Mouse (Mus musculus): Measurements from ENCODE around the gene Kitl. TPM values are rescaled to one million over a fixed set of nuclear protein-coding genes. Genes with fewer than 3 reads are reported as not detected.

The Kitl gene
- total RNA-seq, 2 experiments from 2014 or later = 21.4 to 21.6 TPM

- DNase-seq (ENCODE audit: low spot score in 2 of 2) = no peak
- no peak overlapping the region for H3K27ac ChIP-seq
- no peak overlapping the region for H3K4me3 ChIP-seq
- TF ChIP-seq CTCF (conservative IDR thresholded peaks at IDR 0.05) = no peak
These were observed 17.1 kb downstream of the Kitl start for GRCm38 (mm10) chr10:100032566-100032965.

- no peak for TF ChIP-seq CTCF (conservative IDR thresholded peaks at IDR 0.05)
- no peak for DNase-seq (ENCODE audit: low spot score in 2 of 2)
- H3K4me3 ChIP-seq = no peak overlapping the region
- H3K27ac ChIP-seq = no peak overlapping the region
These were observed 20.6 kb downstream of the Kitl start for GRCm38 (mm10) chr10:100036021-100036420.

GRCm38 (mm10) chr10:100038342-100038898 lies 23.0 kb downstream of the Kitl start:
- DNase-seq (ENCODE audit: low spot score in 2 of 2) = no peak
- Histone ChIP-seq H3K4me3 (no peak overlapping the region), H3K27ac (no peak overlapping the region)
- TF ChIP-seq CTCF (conservative IDR thresholded peaks at IDR 0.05) = no peak

- Histone ChIP-seq H3K27ac (no peak overlapping the region), H3K4me3 (no peak overlapping the region)
- DNase-seq (ENCODE audit: low spot score in 2 of 2) = no peak
- no peak for TF ChIP-seq CTCF (conservative IDR thresholded peaks at IDR 0.05)
These were observed 23.6 kb downstream of the Kitl start for GRCm38 (mm10) chr10:100038994-100039393.

- no peak for DNase-seq (ENCODE audit: low spot score in 2 of 2)
- no peak overlapping the region for H3K27ac ChIP-seq
- H3K4me3 ChIP-seq = no peak overlapping the region
- TF ChIP-seq CTCF (conservative IDR thresholded peaks at IDR 0.05) = no peak
These were observed 28.3 kb downstream of the Kitl start for GRCm38 (mm10) chr10:100043748-100044147.

GRCm38 (mm10) chr10:100044153-100044552 lies 28.7 kb downstream of the Kitl start:
- no peak for TF ChIP-seq CTCF (conservative IDR thresholded peaks at IDR 0.05)
- Histone ChIP-seq H3K27ac (no peak overlapping the region), H3K4me3 (no peak overlapping the region)
- DNase-seq (ENCODE audit: low spot score in 2 of 2) = no peak

GRCm38 (mm10) chr10:100051146-100051783 lies 35.8 kb downstream of the Kitl start:
- TF ChIP-seq CTCF (conservative IDR thresholded peaks at IDR 0.05) = no peak
- Histone ChIP-seq H3K4me3 (peak overlapping the region; percentile 22; the same call in 1 of the 2 replicates), H3K27ac (no peak overlapping the region)
- no peak for DNase-seq (ENCODE audit: low spot score in 2 of 2)

GRCm38 (mm10) chr10:100052404-100052803 lies 37.0 kb downstream of the Kitl start:
- no peak for DNase-seq (ENCODE audit: low spot score in 2 of 2)
- Histone ChIP-seq H3K27ac (no peak overlapping the region), H3K4me3 (no peak overlapping the region)
- TF ChIP-seq CTCF (conservative IDR thresholded peaks at IDR 0.05) = no peak

- Histone ChIP-seq H3K4me3 (no peak overlapping the region), H3K27ac (no peak overlapping the region)
- no peak for TF ChIP-seq CTCF (conservative IDR thresholded peaks at IDR 0.05)
- no peak for DNase-seq (ENCODE audit: low spot score in 2 of 2)
These were observed 37.5 kb downstream of the Kitl start for GRCm38 (mm10) chr10:100052911-100053310.

- TF ChIP-seq CTCF (conservative IDR thresholded peaks at IDR 0.05) = no peak
- peak; percentile 72 to 81 for DNase-seq (ENCODE audit: low spot score in 2 of 2)
- peak overlapping the region; percentile 70 for H3K27ac ChIP-seq
- H3K4me3 ChIP-seq = no peak overlapping the region
These were observed 38.6 kb downstream of the Kitl start for GRCm38 (mm10) chr10:100054006-100054405.

- H3K4me3 ChIP-seq = no peak overlapping the region
- no peak for TF ChIP-seq CTCF (conservative IDR thresholded peaks at IDR 0.05)
- DNase-seq (ENCODE audit: low spot score in 2 of 2) = no peak
- H3K27ac ChIP-seq = 0 out of 2 replicates have a peak overlapping the region, but pooled peaks have one; percentile 32
These were observed 39.7 kb downstream of the Kitl start for GRCm38 (mm10) chr10:100055082-100055481.

GRCm38 (mm10) chr10:100057106-100057623 lies 41.7 kb downstream of the Kitl start:
- no peak for TF ChIP-seq CTCF (conservative IDR thresholded peaks at IDR 0.05)
- H3K27ac ChIP-seq = no peak overlapping the region
- no peak overlapping the region for H3K4me3 ChIP-seq
- DNase-seq (ENCODE audit: low spot score in 2 of 2) = no peak

GRCm38 (mm10) chr10:100059356-100059755 lies 43.9 kb downstream of the Kitl start:
- DNase-seq (ENCODE audit: low spot score in 2 of 2) = no peak
- TF ChIP-seq CTCF (conservative IDR thresholded peaks at IDR 0.05) = no peak
- no peak overlapping the region for H3K27ac ChIP-seq
- no peak overlapping the region for H3K4me3 ChIP-seq
